Mouse (Mus musculus) fibroblast of lung, adult 2 months (primary cell): ENCODE measurements at regions not wholly inside any gene's neighbourhood (a gene's known extent, or its start where the extent isn't known, plus 50 kb on each side); places are given as distances from the start of the nearest gene placed in this dataset.

Experiments used
- DNase-seq: peaks from one replicate; pipeline ENCODE4 v3.0.0-alpha.2; 2011; ENCODE audit warnings: low read depth

- no peak for DNase-seq
These were observed 102.3 kb upstream of the Fut8 start for GRCm38 (mm10) chr12:77135661-77136060.

- DNase-seq: no peak
These were observed 102.9 kb upstream of the Fut8 start for GRCm38 (mm10) chr12:77135067-77135466.

- DNase-seq: no peak
These were observed 103.5 kb upstream of the Fut8 start for GRCm38 (mm10) chr12:77134306-77135010.

GRCm38 (mm10) chr12:77133465-77134305 lies 104.2 kb upstream of the Fut8 start:
- no peak for DNase-seq

- DNase-seq: peak; percentile 73
These were observed 106.6 kb upstream of the Fut8 start for GRCm38 (mm10) chr12:77131328-77131727.

GRCm38 (mm10) chr12:77130526-77130925 lies 107.4 kb upstream of the Fut8 start:
- peak; percentile 89 for DNase-seq

- no peak for DNase-seq
These were observed 113.7 kb upstream of the Fut8 start for GRCm38 (mm10) chr12:77124267-77124666.

- DNase-seq: no peak
These were observed 124.4 kb upstream of the Fut8 start for GRCm38 (mm10) chr12:77113516-77113915.

- no peak for DNase-seq
These were observed 125.8 kb upstream of the Fut8 start for GRCm38 (mm10) chr12:77112133-77112532.

GRCm38 (mm10) chr12:77107251-77107650 lies 130.7 kb upstream of the Fut8 start:
- no peak for DNase-seq

GRCm38 (mm10) chr12:77105887-77106600 lies 131.9 kb upstream of the Fut8 start:
- DNase-seq: no peak

- DNase-seq: no peak
These were observed 137.4 kb upstream of the Fut8 start for GRCm38 (mm10) chr12:77100482-77100881.

- no peak for DNase-seq
These were observed 137.5 kb upstream of the Max start for GRCm38 (mm10) chr12:77099521-77099920.

GRCm38 (mm10) chr12:77098821-77099220 lies 136.8 kb upstream of the Max start:
- DNase-seq: no peak

GRCm38 (mm10) chr12:77097831-77098230 lies 135.8 kb upstream of the Max start:
- no peak for DNase-seq

- DNase-seq: no peak
These were observed 134.5 kb upstream of the Max start for GRCm38 (mm10) chr12:77096461-77096860.

GRCm38 (mm10) chr12:77094999-77095915 lies 133.3 kb upstream of the Max start:
- no peak for DNase-seq

GRCm38 (mm10) chr12:77094168-77094567 lies 132.2 kb upstream of the Max start:
- no peak for DNase-seq

GRCm38 (mm10) chr12:77092741-77093140 lies 130.7 kb upstream of the Max start:
- no peak for DNase-seq

GRCm38 (mm10) chr12:77092143-77092542 lies 130.1 kb upstream of the Max start:
- DNase-seq: no peak

GRCm38 (mm10) chr12:77091700-77092099 lies 129.7 kb upstream of the Max start:
- no peak for DNase-seq

- no peak for DNase-seq
These were observed 128.5 kb upstream of the Max start for GRCm38 (mm10) chr12:77090525-77090924.
